Mouse (Mus musculus): ENCODE measurements around the gene Txndc2. TPM values are rescaled to one million over a fixed set of nuclear protein-coding genes. Genes with fewer than 3 reads are reported as not detected.

Gene Txndc2
- total and polyA plus RNA-seq, 3 experiments, result not detected

DNA sequence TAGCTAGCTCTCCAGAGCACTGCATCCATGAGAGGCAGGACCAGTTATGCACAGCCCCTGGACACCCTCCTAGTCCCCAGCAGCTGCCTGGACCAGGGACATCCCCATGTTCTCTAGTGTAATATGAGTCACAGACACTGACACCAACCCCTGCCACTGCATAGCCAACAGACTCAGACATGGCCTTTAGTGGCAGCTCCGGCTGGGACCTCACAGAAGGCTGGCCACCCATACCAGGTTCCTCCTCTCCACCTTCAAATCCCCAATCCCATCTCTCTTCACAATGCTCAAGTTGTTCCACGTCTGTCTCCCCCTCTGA, 7.2 kb upstream of the Txndc2 start:
- Histone ChIP-seq H3K4me1 (ENCODE audit: control insufficient read depth in 1 of 2, insufficient read depth in 2 of 2, low read length in 2 of 2) (no peaks in the 10 kb centered on the region), H3K27ac (ENCODE audit: control insufficient read depth, low read depth, low read length) (no peak overlapping the region), H3K27me3 (ENCODE audit: control insufficient read depth in 1 of 2, insufficient read depth in 2 of 2, low read length in 2 of 2) (no peaks in the 10 kb centered on the region), H3K4me3 (ENCODE audit: control insufficient read depth in 1 of 2, insufficient read depth in 1 of 2, low read depth in 2 of 2, low read length in 2 of 2) (no peak overlapping the region), H3K9ac (ENCODE audit: control insufficient read depth, low read depth, low read length, poor library complexity, severe bottlenecking) (no peak overlapping the region), H3K9me3 (replicated peaks; ENCODE audit: insufficient read depth, low read length) (no peaks in the 10 kb centered on the region), H3K36me3 (ENCODE audit: control insufficient read depth in 1 of 2, insufficient read depth in 2 of 2, low read length in 2 of 2) (no peaks in the 10 kb centered on the region), H3K79me2 (ENCODE audit: control insufficient read depth, insufficient read depth, low read length, poor library complexity) (no peaks in the 10 kb centered on the region)
- DNase-seq (ENCODE audit: low read depth, low spot score), result no peak
- TF ChIP-seq TBP (IDR thresholded peaks at IDR 0.05; ENCODE audit: low read depth, low read length) (no peak), ZNF384 (IDR thresholded peaks at IDR 0.05; ENCODE audit: low read depth, low read length) (no peak), TAL1 (IDR thresholded peaks at IDR 0.05; ENCODE audit: low read length) (no peak), ETS1 (IDR thresholded peaks at IDR 0.05; ENCODE audit: low read depth, low read length) (no peak), UBTF (IDR thresholded peaks at IDR 0.05; ENCODE audit: borderline replicate concordance, insufficient read depth, low read depth, low read length) (no peak), USF2 (IDR thresholded peaks at IDR 0.05; ENCODE audit: borderline replicate concordance in 1 of 2, insufficient read depth in 1 of 2, low read depth in 1 of 2, low read length in 2 of 2) (no peak), ELF1 (IDR thresholded peaks at IDR 0.05; ENCODE audit: low read depth, low read length) (no peak), POLR2AphosphoS5 (IDR thresholded peaks at IDR 0.05; ENCODE audit: borderline replicate concordance, low read depth, low read length) (no peak)

GRCm38 (mm10) chr17:65648371-65649174, 6.6 kb upstream of the Txndc2 start:
- Histone ChIP-seq H3K4me3 (ENCODE audit: control insufficient read depth in 1 of 2, insufficient read depth in 1 of 2, low read depth in 2 of 2, low read length in 2 of 2) (no peak overlapping the region), H3K36me3 (ENCODE audit: control insufficient read depth in 1 of 2, insufficient read depth in 2 of 2, low read length in 2 of 2) (no peaks in the 10 kb centered on the region), H3K27ac (ENCODE audit: control insufficient read depth, low read depth, low read length) (no peak overlapping the region), H3K4me1 (ENCODE audit: control insufficient read depth in 1 of 2, insufficient read depth in 2 of 2, low read length in 2 of 2) (no peaks in the 10 kb centered on the region), H3K9ac (ENCODE audit: control insufficient read depth, low read depth, low read length, poor library complexity, severe bottlenecking) (no peak overlapping the region), H3K9me3 (replicated peaks; ENCODE audit: insufficient read depth, low read length) (no peaks in the 10 kb centered on the region), H3K79me2 (ENCODE audit: control insufficient read depth, insufficient read depth, low read length, poor library complexity) (no peaks in the 10 kb centered on the region), H3K27me3 (ENCODE audit: control insufficient read depth in 1 of 2, insufficient read depth in 2 of 2, low read length in 2 of 2) (no peaks in the 10 kb centered on the region)
- TF ChIP-seq NRF1 (IDR thresholded peaks at IDR 0.05; ENCODE audit: insufficient read depth, low read depth, low read length, poor library complexity, severe bottlenecking), result no peak
- DNase-seq (ENCODE audit: low read depth, low spot score), result no peak

GRCm38 (mm10) chr17:65647961-65648360, 6.0 kb upstream of the Txndc2 start:
- Histone ChIP-seq H3K4me1 (ENCODE audit: control insufficient read depth in 1 of 2, insufficient read depth in 2 of 2, low read length in 2 of 2) (no peaks in the 10 kb centered on the region), H3K27ac (ENCODE audit: control insufficient read depth, low read depth, low read length) (no peak overlapping the region), H3K27me3 (ENCODE audit: control insufficient read depth in 1 of 2, insufficient read depth in 2 of 2, low read length in 2 of 2) (no peaks in the 10 kb centered on the region), H3K36me3 (ENCODE audit: control insufficient read depth in 1 of 2, insufficient read depth in 2 of 2, low read length in 2 of 2) (no peaks in the 10 kb centered on the region), H3K4me3 (ENCODE audit: control insufficient read depth in 1 of 2, insufficient read depth in 1 of 2, low read depth in 2 of 2, low read length in 2 of 2) (no peak overlapping the region), H3K9me3 (replicated peaks; ENCODE audit: insufficient read depth, low read length) (no peaks in the 10 kb centered on the region), H3K79me2 (ENCODE audit: control insufficient read depth, insufficient read depth, low read length, poor library complexity) (no peaks in the 10 kb centered on the region), H3K9ac (ENCODE audit: control insufficient read depth, low read depth, low read length, poor library complexity, severe bottlenecking) (no peak overlapping the region)
- no peak for DNase-seq (ENCODE audit: low read depth, low spot score)
- TF ChIP-seq MAFK (IDR thresholded peaks at IDR 0.05; ENCODE audit: borderline replicate concordance, low read depth, low read length) (no peak), CHD2 (IDR thresholded peaks at IDR 0.05; ENCODE audit: low read length) (no peak), MYC (IDR thresholded peaks at IDR 0.05; ENCODE audit: low read depth, low read length) (no peak), MXI1 (IDR thresholded peaks at IDR 0.05; ENCODE audit: low read depth, low read length) (no peak), CTCF (IDR thresholded peaks at IDR 0.05 in 2 of 3, conservative IDR thresholded peaks at IDR 0.05 in 1 of 3; ENCODE audit: control insufficient read depth in 1 of 3, insufficient read depth in 1 of 3, low read depth in 2 of 3, low read length in 3 of 3, poor library complexity in 1 of 3, severe bottlenecking in 1 of 3) (no peak), CHD1 (IDR thresholded peaks at IDR 0.05; ENCODE audit: low read depth, low read length) (no peak), E2F4 (IDR thresholded peaks at IDR 0.05; ENCODE audit: borderline replicate concordance, low read depth, low read length) (no peak), TAL1 (IDR thresholded peaks at IDR 0.05; ENCODE audit: low read length) (no peak), TBP (IDR thresholded peaks at IDR 0.05; ENCODE audit: low read depth, low read length) (no peak), POLR2A (IDR thresholded peaks at IDR 0.05; ENCODE audit: control insufficient read depth in 1 of 2, insufficient read depth in 1 of 2, low read depth in 1 of 2, low read length in 2 of 2, poor library complexity in 1 of 2) (no peak)
